Mouse (Mus musculus) heart, embryonic 12.5 days (tissue): ENCODE results near the gene Methig1. TPM values are rescaled to one million over a fixed set of nuclear protein-coding genes. Genes with fewer than 3 reads are reported as not detected.
A peak's percentile ranks its signal among the peaks of the same experiment; 100 is the strongest.

Experiments used
- ATAC-seq: fragments of 200-750 bp; cut with Nextera tagmentation; 2 replicates; pipeline ENCODE4 v1.8.0; 2017; ENCODE audit warnings: moderate TSS enrichment, moderate library complexity; ENCODE audit not compliant: insufficient number of reproducible peaks, low FRiP score
- H3K27ac ChIP-seq: fragments of 300-500 bp; sonication (generic); 2 replicates; pipeline ENCODE4 v1.5.1; 2016; ENCODE audit warnings: mild to moderate bottlenecking, moderate library complexity; ENCODE audit not compliant: poor library complexity, severe bottlenecking
- H3K27me3 ChIP-seq: fragments of 300-500 bp; sonication (generic); replicated peaks from 2 replicates; pipeline ENCODE4 v1.6.1; 2016; ENCODE audit warnings: mild to moderate bottlenecking, moderate library complexity
- H3K36me3 ChIP-seq: fragments of 300-500 bp; sonication (generic); 2 replicates; pipeline ENCODE4 v1.6.1; 2016; ENCODE audit warnings: mild to moderate bottlenecking, moderate library complexity
- H3K4me1 ChIP-seq: fragments of 300-500 bp; sonication (generic); replicated peaks from 2 replicates; pipeline ENCODE4 v1.6.1; 2016; ENCODE audit warnings: mild to moderate bottlenecking
- H3K4me2 ChIP-seq: fragments of 300-500 bp; sonication (generic); 2 replicates; pipeline ENCODE4 v1.6.1; 2016; ENCODE audit warnings: mild to moderate bottlenecking, moderate library complexity
- H3K4me3 ChIP-seq: fragments of 300-500 bp; sonication (generic); 2 replicates; pipeline ENCODE4 v1.5.1; 2016; ENCODE audit warnings: mild to moderate bottlenecking
- H3K9ac ChIP-seq: fragments of 300-500 bp; sonication (generic); 2 replicates; pipeline ENCODE4 v1.6.1; 2016; ENCODE audit warnings: mild to moderate bottlenecking, moderate library complexity
- H3K9me3 ChIP-seq: fragments of 300-500 bp; sonication (generic); replicated peaks from 2 replicates; pipeline ENCODE4 v1.6.1; 2016; ENCODE audit warnings: mild to moderate bottlenecking, moderate library complexity
- WGBS: fragments of 180-500 bp; shearing (Covaris S2); methylation state at CpG from one replicate; pipeline ENCODE4 v1.1.7; 2016; 5-methylcytosine and 5-hydroxymethylcytosine counted together
- polyA plus RNA-seq: library from polyadenylated mRNA; unstranded; fragments of >200 nt; fragmentation: Nextera tagmentation; extraction: Ambion mirVana; gene quantifications from 2 replicates; pipeline ENCODE4 v1.2.1, GENCODE M21; 2016

Methig1 gene
- polyA plus RNA-seq, 1 experiment from 2014 or later, result not detected

DNA sequence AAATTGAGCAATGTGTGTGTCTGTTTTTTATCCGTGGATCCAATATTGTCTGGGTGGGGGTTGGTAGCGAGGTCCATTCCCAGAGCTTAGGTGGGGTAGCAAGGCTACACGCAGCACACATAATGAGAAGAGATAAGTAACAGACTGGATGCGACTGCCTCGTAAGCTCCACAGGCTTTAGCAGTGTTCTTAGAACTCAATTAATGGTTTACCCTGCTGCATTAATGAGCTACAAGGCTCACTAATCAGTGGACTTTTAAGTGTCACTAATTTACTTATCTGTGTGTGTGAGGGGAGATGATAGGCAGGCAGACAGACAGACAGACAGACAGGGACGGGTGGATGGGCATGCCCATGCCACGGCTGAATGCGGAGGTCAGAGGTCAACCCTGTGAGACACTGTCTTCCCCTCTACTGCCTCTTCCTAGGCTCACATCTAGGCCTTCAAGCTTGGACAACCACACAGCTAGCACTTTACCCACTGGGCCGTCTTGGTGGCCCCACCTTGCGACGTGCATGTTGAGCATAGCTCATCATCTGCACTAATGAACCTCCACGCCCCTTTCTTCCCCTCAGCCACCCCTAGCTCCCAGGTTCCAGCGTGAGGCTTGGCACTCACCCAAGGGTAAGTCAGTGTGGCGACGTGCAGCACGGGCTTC is 47.8 kb downstream of the Methig1 start:
- WGBS, result 87% methylated on average over 16 of the region's 16 CpGs
- Histone ChIP-seq H3K9me3 (peaks cover 2% of the 10 kb centered on the region; the same call in 1 of the 2 replicates), H3K27ac (no peak overlapping the region), H3K9ac (no peak overlapping the region), H3K36me3 (peaks cover 95% of the 10 kb centered on the region), H3K4me1 (no peaks in the 10 kb centered on the region), H3K27me3 (no peaks in the 10 kb centered on the region), H3K4me2 (no peak overlapping the region), H3K4me3 (no peak overlapping the region)
- no peak for ATAC-seq

DNA sequence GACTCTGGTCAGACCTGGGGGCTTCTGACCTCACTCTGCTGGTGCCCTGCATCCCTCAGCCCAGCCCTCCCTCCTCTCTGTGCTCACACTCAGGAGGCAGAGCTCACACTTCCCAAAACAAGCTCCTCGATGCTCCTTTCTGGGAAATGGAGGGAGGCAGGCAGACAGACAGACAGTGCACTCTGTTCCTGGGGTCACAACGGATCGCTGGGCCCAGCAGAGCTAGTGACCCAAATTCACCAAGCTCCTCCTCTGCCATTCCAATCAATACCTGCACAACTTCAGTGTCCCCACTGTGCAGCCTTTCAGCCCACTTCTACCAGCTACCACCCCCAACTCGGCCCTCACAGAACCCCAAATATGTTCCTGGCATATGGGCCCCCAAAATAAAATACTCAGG is 48.9 kb downstream of the Methig1 start:
- no peak overlapping the region for H3K27ac ChIP-seq
- no peaks in the 10 kb centered on the region for H3K27me3 ChIP-seq
- no peaks in the 10 kb centered on the region for H3K9me3 ChIP-seq
- no peak overlapping the region for H3K4me3 ChIP-seq
- no peak for ATAC-seq
- H3K9ac ChIP-seq, result no peak overlapping the region
- WGBS, result 91% methylated on average over 4 of the region's 4 CpGs
- no peaks in the 10 kb centered on the region for H3K4me1 ChIP-seq
- H3K36me3 ChIP-seq, result peaks cover 88% of the 10 kb centered on the region
- H3K4me2 ChIP-seq, result no peak overlapping the region

DNA sequence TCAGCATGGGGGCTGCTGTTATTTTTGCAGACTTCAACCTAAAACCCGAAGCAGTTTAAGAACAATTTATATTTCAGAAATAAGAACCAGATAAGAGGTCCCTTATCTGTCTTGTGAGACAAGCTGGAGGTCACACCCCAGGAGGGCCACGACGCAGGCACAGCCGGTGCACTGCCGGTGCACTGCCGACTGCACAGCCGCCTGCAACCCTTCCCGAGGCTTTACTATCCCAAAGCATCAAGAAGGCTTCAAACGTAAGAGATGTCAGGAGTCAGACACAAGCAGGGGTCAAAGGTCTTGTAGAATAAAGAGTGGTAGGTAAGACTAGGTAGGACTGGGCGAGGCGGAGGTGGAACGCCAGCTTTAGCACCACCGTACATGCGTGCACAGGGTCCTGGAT is 49.4 kb downstream of the Methig1 start:
- Histone ChIP-seq H3K9me3 (no peaks in the 10 kb centered on the region), H3K4me2 (no peak overlapping the region), H3K27ac (no peak overlapping the region), H3K4me3 (no peak overlapping the region), H3K36me3 (peaks cover 85% of the 10 kb centered on the region), H3K4me1 (no peaks in the 10 kb centered on the region), H3K27me3 (no peaks in the 10 kb centered on the region), H3K9ac (no peak overlapping the region)
- ATAC-seq, result no peak
- WGBS, result 82% methylated on average over 14 of the region's 14 CpGs

DNA sequence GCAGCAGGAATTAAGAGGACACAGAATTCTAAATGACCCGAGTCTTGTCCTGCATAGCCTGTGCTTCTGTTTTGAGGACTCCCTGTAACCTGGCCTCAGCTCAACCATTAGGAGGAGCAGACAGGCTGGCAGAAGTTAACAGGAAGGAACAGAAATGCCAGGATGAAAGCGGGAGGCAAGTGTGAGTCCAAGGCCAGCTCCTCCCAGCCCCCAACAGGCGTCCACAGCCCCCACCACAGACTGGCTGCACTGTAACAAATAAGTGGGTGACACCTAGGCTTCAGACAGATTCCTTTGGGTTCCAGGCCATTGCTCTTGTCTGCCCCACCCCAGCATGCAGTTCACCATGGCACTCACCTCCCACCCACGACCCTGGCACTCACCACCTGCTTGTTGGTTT is 49.8 kb downstream of the Methig1 start:
- no peak overlapping the region for H3K9ac ChIP-seq
- H3K4me2 ChIP-seq, result no peak overlapping the region
- no peaks in the 10 kb centered on the region for H3K4me1 ChIP-seq
- H3K27me3 ChIP-seq, result no peaks in the 10 kb centered on the region
- H3K27ac ChIP-seq, result no peak overlapping the region
- peaks cover 83% of the 10 kb centered on the region for H3K36me3 ChIP-seq
- ATAC-seq, result no peak
- WGBS, result 87% methylated on average over 4 of the region's 4 CpGs
- no peaks in the 10 kb centered on the region for H3K9me3 ChIP-seq
- no peak overlapping the region for H3K4me3 ChIP-seq

DNA sequence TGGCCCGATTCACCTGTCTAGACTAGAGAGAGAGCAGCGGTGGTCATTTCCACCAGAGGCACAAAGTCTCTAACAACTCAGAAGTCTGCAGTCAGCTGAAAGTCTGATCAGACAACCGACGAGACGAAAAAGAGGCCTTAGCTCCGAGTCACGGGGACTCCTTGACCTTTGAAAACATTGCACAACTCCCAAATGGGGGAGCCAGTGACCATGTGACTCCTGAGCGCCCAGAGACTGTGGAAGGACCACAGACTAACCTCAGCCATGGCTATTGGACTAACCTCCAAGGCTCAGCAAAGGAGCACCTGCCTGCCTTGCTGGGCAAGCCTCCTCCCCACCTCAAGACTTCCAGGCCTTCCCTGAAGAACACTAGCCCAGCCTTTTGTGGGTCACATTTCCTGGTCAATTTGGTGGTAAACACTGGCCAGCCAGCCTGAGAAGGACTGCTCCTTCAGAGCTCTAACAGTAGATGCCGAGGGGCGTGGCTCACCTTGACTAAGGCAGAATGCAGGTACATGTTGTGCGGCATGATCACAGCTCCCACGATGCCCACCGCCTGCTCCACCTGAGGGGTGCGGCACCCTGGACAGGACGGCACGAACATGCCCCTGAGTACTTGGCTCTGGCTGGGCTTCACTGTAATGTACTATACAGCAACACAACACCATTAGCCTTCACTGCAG is 50.5 kb downstream of the Methig1 start:
- H3K4me2 ChIP-seq, result no peak overlapping the region
- no peak overlapping the region for H3K9ac ChIP-seq
- WGBS, result 91% methylated on average over 16 of the region's 16 CpGs
- H3K4me1 ChIP-seq, result no peaks in the 10 kb centered on the region
- H3K27ac ChIP-seq, result no peak overlapping the region
- H3K27me3 ChIP-seq, result no peaks in the 10 kb centered on the region
- no peak for ATAC-seq
- H3K9me3 ChIP-seq, result no peaks in the 10 kb centered on the region
- peaks cover 83% of the 10 kb centered on the region for H3K36me3 ChIP-seq
- H3K4me3 ChIP-seq, result no peak overlapping the region

DNA sequence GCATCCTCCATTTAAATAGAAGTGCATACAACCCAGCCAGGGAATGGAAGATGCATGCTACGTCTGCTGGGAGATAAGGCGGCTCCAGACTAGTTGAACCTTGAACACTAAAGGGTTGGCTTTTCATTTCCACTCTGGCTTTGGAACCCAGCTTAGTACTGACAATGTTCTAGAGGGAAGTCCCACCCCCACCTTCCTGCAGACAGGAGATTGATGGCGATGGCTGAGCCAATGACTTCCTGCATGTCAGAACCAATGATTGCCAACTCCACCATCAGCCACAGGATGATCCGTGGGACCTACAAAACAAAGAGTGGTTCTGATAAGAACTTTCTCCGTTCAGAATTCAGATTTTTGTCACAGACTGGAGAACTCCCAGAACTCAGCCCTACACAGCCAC is 53.1 kb downstream of the Methig1 start:
- Histone ChIP-seq H3K36me3 (peaks cover 75% of the 10 kb centered on the region), H3K9me3 (no peaks in the 10 kb centered on the region), H3K27ac (no peak overlapping the region), H3K4me1 (no peaks in the 10 kb centered on the region), H3K9ac (no peak overlapping the region), H3K4me3 (no peak overlapping the region), H3K4me2 (no peak overlapping the region), H3K27me3 (no peaks in the 10 kb centered on the region)
- 58% methylated on average over 5 of the region's 5 CpGs for WGBS
- no peak for ATAC-seq

DNA sequence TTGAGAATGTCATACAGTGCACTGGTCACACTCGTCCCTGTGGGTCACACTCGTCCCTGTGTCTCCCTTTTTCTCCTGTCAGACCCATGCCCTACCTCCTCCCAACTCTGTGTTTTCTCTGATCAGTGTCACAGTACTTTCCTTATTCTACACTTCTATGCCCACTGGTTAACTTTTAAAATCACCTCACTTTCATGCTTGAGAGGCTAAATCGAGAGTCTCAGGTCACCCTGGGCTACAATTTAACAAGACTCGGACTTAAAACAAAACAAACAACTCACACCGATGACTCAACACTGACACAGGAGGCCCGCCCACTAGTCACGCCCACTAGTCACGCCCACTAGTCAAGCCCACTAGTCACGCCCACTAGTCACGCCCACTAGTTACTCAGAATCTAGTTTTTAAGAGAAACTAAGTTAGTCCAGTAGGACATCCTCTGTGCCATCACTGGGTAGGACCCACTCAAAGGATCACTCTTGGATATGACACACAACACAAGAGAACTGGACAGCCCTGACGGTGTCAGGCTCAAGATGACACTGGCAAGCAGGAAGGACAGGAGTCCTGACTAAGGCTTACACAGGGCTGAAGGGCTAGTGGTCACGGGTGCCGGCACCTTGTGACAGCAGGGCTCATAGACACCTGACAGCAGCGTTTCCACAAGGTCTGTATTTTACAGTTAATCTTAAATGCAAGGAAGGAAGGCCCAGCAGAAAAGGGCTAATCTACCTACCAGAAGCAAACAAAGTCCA is 58.1 kb downstream of the Methig1 start:
- Histone ChIP-seq H3K9ac (no peak overlapping the region), H3K4me2 (no peak overlapping the region), H3K4me3 (no peak overlapping the region), H3K9me3 (no peaks in the 10 kb centered on the region), H3K27me3 (no peaks in the 10 kb centered on the region), H3K36me3 (peaks cover 29% of the 10 kb centered on the region), H3K4me1 (peaks cover 23% of the 10 kb centered on the region), H3K27ac (no peak overlapping the region)
- peak; percentile 91 for ATAC-seq
- WGBS, result 58% methylated on average over 14 of the region's 14 CpGs

DNA sequence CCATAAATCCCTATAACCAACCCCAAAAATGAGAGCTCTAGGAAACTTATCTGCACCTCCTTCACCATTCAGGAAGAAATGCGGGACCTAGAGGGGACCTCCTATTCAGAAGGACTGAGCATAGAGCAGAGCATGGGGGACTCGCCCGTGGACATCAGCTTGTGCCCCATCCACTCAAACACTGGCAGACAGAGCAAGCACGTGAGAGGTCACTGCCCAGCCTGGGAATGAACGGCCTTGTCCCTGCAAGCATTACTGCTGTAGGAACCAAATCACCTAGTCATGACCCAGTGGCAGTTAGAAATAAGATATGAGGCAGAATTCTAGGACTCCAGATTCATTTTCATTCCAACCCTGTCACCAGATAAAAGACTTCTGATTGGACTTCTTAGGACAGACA is 58.8 kb downstream of the Methig1 start:
- Histone ChIP-seq H3K4me3 (no peak overlapping the region), H3K9me3 (no peaks in the 10 kb centered on the region), H3K9ac (no peak overlapping the region), H3K27ac (0 out of 2 replicates have a peak overlapping the region, but pooled peaks have one; percentile 2), H3K4me1 (peaks cover 23% of the 10 kb centered on the region), H3K4me2 (no peak overlapping the region), H3K27me3 (no peaks in the 10 kb centered on the region), H3K36me3 (peaks cover 29% of the 10 kb centered on the region)
- ATAC-seq, result no peak
- 82% methylated on average over 5 of the region's 5 CpGs for WGBS

DNA sequence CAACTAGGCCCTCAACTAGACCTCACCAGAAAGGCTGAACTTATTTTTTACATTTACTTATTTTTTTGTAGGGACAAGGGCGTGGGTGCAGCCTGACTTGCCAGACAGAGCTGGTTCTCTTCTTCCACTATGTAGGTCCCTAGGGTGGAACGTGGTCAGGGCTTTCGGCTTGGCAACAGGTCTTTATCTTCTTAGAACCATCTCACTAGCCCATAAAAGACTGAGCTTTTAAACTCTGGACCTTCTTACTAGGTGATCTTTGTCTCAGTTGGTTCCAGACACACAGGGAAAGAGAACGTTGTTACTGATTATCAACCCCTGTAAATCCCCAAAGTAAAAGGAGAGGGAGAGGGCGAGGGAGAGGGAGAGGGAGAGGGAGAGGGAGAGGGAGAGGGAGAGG is 60.4 kb downstream of the Methig1 start:
- no peak for ATAC-seq
- H3K36me3 ChIP-seq, result peaks cover 19% of the 10 kb centered on the region
- peaks cover 30% of the 10 kb centered on the region for H3K4me1 ChIP-seq
- no peaks in the 10 kb centered on the region for H3K27me3 ChIP-seq
- WGBS, result 76% methylated on average over 4 of the region's 5 CpGs
- H3K27ac ChIP-seq, result no peak overlapping the region
- H3K9ac ChIP-seq, result no peak overlapping the region
- no peak overlapping the region for H3K4me2 ChIP-seq
- H3K9me3 ChIP-seq, result no peaks in the 10 kb centered on the region
- no peak overlapping the region for H3K4me3 ChIP-seq

DNA sequence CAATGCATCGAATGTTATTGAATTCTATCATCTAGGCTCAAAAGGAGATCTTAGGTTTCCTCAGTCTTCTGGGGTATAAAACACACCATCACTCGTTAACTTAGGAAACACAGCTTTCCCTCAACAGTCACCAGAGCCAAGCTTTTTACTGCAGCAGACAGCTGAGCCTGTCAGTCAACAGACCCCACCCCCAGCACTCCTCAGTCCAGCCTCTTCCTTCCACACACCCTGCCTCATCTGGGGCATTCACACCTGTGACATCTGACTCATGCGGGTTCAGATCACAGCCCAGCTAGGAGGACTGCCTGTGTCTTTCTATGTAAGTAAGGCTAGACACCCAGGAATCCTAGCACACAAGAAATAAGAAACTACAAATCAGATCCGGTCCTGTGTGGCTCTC is 61.1 kb downstream of the Methig1 start:
- 59% methylated on average over 4 of the region's 4 CpGs for WGBS

DNA sequence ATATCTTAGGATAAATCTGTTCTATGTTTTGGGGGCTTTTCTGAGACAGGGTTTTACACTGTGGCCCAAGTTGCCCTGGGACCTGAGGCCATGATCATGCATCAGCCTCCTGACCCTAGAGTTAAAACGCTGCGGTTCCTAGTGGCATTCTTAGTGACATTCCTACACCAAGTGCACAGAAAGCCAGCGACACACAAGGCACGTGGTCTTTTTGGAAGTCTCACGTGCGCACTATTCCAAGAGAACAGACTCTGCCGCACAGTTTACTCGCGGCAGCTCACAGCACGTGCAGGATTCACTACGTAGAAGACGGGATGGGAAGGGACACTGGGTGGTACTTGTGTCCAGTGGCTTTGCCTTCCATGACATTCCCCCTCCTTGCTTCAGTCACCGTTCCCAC is 62.0 kb downstream of the Methig1 start:
- no peak overlapping the region for H3K4me3 ChIP-seq
- WGBS, result 85% methylated on average over 13 of the region's 13 CpGs
- no peak for ATAC-seq
- peaks cover 7% of the 10 kb centered on the region for H3K36me3 ChIP-seq
- peaks cover 44% of the 10 kb centered on the region for H3K4me1 ChIP-seq
- no peak overlapping the region for H3K4me2 ChIP-seq
- H3K9me3 ChIP-seq, result no peaks in the 10 kb centered on the region
- no peak overlapping the region for H3K9ac ChIP-seq
- H3K27ac ChIP-seq, result no peak overlapping the region; the same call in 1 of the 2 replicates
- no peaks in the 10 kb centered on the region for H3K27me3 ChIP-seq

More for the DNA sequence above, 61.1 kb downstream of the Methig1 start:
- Histone ChIP-seq H3K4me2 (no peak overlapping the region), H3K27me3 (no peaks in the 10 kb centered on the region), H3K27ac (no peak overlapping the region), H3K4me1 (peaks cover 35% of the 10 kb centered on the region), H3K4me3 (no peak overlapping the region), H3K36me3 (peaks cover 14% of the 10 kb centered on the region), H3K9ac (no peak overlapping the region), H3K9me3 (no peaks in the 10 kb centered on the region)
- ATAC-seq, result no peak
